Mouse (Mus musculus): ENCODE results near the gene Grip1. TPM values are rescaled to one million over a fixed set of nuclear protein-coding genes. Genes with fewer than 3 reads are reported as not detected.

The Grip1 gene
- polyA plus RNA-seq, 1 experiment from 2014 or later, result 0.55 TPM

- no peak for ATAC-seq (ENCODE audit: low read depth)
- no peaks in the 10 kb centered on the region for H3K36me3 ChIP-seq (ENCODE audit: control insufficient read depth, insufficient read depth)
- H3K4me2 ChIP-seq (ENCODE audit: low read depth, low read length), result no peak overlapping the region
- no peaks in the 10 kb centered on the region for H3K27me3 ChIP-seq (ENCODE audit: control insufficient read depth, insufficient read depth, low read depth, low read length)
- WGBS (ENCODE audit: insufficient replicate concordance), result 52% methylated on average over 7 of the region's 7 CpGs
- no peak overlapping the region for H3K4me3 ChIP-seq (ENCODE audit: low read depth, low read length)
- no peak overlapping the region for H3K27ac ChIP-seq (ENCODE audit: low read length)
- H3K9ac ChIP-seq (ENCODE audit: low read depth, low read length), result no peak overlapping the region
- no peaks in the 10 kb centered on the region for H3K9me3 ChIP-seq (replicated peaks; ENCODE audit: control insufficient read depth, low read length)
- H3K4me1 ChIP-seq (ENCODE audit: control insufficient read depth, low read depth, low read length), result no peaks in the 10 kb centered on the region
These were observed 25.5 kb upstream of the Grip1 start for GRCm38 (mm10) chr10:119428106-119428505.

DNA sequence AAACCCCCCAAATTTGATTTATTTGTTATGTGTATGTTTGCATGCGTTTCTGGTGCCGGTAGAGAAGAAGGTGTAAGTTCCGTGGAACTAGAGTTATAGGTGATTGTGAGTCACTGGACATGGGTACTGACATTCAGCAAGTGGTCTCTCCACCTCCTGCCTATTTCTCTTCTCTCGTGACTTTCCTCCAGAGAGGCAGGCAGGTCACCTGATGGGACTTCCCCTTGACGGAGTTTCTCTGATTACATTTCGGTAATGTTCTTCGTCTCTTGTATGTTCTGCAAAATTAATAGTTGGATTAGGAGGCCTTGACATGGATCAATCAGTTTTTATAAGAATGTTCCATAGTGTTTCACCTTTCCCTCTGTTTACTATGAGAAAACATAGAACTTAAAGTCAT, 23.4 kb upstream of the Grip1 start:
- Histone ChIP-seq H3K9me3 (replicated peaks; ENCODE audit: control insufficient read depth, low read length) (no peaks in the 10 kb centered on the region), H3K27ac (ENCODE audit: low read length) (no peak overlapping the region), H3K4me2 (ENCODE audit: low read depth, low read length) (no peak overlapping the region), H3K9ac (ENCODE audit: low read depth, low read length) (no peak overlapping the region), H3K36me3 (ENCODE audit: control insufficient read depth, insufficient read depth) (no peaks in the 10 kb centered on the region), H3K4me1 (ENCODE audit: control insufficient read depth, low read depth, low read length) (no peaks in the 10 kb centered on the region), H3K4me3 (ENCODE audit: low read depth, low read length) (no peak overlapping the region), H3K27me3 (ENCODE audit: control insufficient read depth, insufficient read depth, low read depth, low read length) (no peaks in the 10 kb centered on the region)
- ATAC-seq (ENCODE audit: low read depth), result no peak
- 68% methylated on average over 7 of the region's 7 CpGs for WGBS (ENCODE audit: insufficient replicate concordance)

GRCm38 (mm10) chr10:119431801-119432200, 21.8 kb upstream of the Grip1 start:
- Histone ChIP-seq H3K4me1 (ENCODE audit: control insufficient read depth, low read depth, low read length) (no peaks in the 10 kb centered on the region), H3K36me3 (ENCODE audit: control insufficient read depth, insufficient read depth) (no peaks in the 10 kb centered on the region), H3K4me2 (ENCODE audit: low read depth, low read length) (no peak overlapping the region), H3K9ac (ENCODE audit: low read depth, low read length) (no peak overlapping the region), H3K9me3 (replicated peaks; ENCODE audit: control insufficient read depth, low read length) (no peaks in the 10 kb centered on the region), H3K27ac (ENCODE audit: low read length) (no peak overlapping the region), H3K27me3 (ENCODE audit: control insufficient read depth, insufficient read depth, low read depth, low read length) (no peaks in the 10 kb centered on the region), H3K4me3 (ENCODE audit: low read depth, low read length) (no peak overlapping the region)
- no peak for ATAC-seq (ENCODE audit: low read depth)
- 58% methylated on average over 6 of the region's 6 CpGs for WGBS (ENCODE audit: insufficient replicate concordance)

DNA sequence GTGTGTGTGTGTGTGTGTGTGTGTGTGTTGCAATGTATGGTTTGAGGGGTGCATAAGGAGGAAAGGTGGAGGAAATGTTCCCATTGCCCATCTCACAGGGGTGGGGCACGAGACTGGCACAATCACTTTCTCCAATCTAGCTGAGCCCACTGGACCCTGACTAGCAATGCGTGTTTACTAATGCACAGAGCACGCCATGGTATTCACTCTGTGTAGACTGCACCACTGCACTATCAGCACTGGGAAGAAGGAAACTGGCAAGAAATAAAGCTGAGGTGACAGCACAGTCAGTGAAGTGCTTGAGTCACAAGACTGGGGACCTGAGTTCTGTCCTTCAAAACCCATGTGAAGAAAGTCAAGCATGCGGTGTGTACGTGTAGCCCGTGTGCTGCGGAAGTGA, 17.8 kb upstream of the Grip1 start:
- Histone ChIP-seq H3K9ac (ENCODE audit: low read depth, low read length) (no peak overlapping the region), H3K27ac (ENCODE audit: low read length) (no peak overlapping the region), H3K27me3 (ENCODE audit: control insufficient read depth, insufficient read depth, low read depth, low read length) (no peaks in the 10 kb centered on the region), H3K4me3 (ENCODE audit: low read depth, low read length) (no peak overlapping the region), H3K36me3 (ENCODE audit: control insufficient read depth, insufficient read depth) (no peaks in the 10 kb centered on the region), H3K9me3 (replicated peaks; ENCODE audit: control insufficient read depth, low read length) (no peaks in the 10 kb centered on the region), H3K4me1 (ENCODE audit: control insufficient read depth, low read depth, low read length) (no peaks in the 10 kb centered on the region), H3K4me2 (ENCODE audit: low read depth, low read length) (no peak overlapping the region)
- WGBS (ENCODE audit: insufficient replicate concordance), result 76% methylated on average over 7 of the region's 7 CpGs
- ATAC-seq (ENCODE audit: low read depth), result no peak

- Histone ChIP-seq H3K27me3 (ENCODE audit: control insufficient read depth, insufficient read depth, low read depth, low read length) (no peaks in the 10 kb centered on the region), H3K9me3 (replicated peaks; ENCODE audit: control insufficient read depth, low read length) (no peaks in the 10 kb centered on the region), H3K4me2 (ENCODE audit: low read depth, low read length) (no peak overlapping the region), H3K4me1 (ENCODE audit: control insufficient read depth, low read depth, low read length) (no peaks in the 10 kb centered on the region), H3K36me3 (ENCODE audit: control insufficient read depth, insufficient read depth) (no peaks in the 10 kb centered on the region), H3K27ac (ENCODE audit: low read length) (no peak overlapping the region), H3K9ac (ENCODE audit: low read depth, low read length) (no peak overlapping the region), H3K4me3 (ENCODE audit: low read depth, low read length) (no peak overlapping the region)
- ATAC-seq (ENCODE audit: low read depth), result no peak
- WGBS (ENCODE audit: insufficient replicate concordance), result 52% methylated on average over 3 of the region's 3 CpGs
These were observed 16.3 kb upstream of the Grip1 start for GRCm38 (mm10) chr10:119437319-119437718.

- no peak overlapping the region for H3K9ac ChIP-seq (ENCODE audit: low read depth, low read length)
- H3K36me3 ChIP-seq (ENCODE audit: control insufficient read depth, insufficient read depth), result no peaks in the 10 kb centered on the region
- no peak overlapping the region for H3K4me3 ChIP-seq (ENCODE audit: low read depth, low read length)
- no peak overlapping the region for H3K4me2 ChIP-seq (ENCODE audit: low read depth, low read length)
- no peaks in the 10 kb centered on the region for H3K9me3 ChIP-seq (replicated peaks; ENCODE audit: control insufficient read depth, low read length)
- WGBS (ENCODE audit: insufficient replicate concordance), result 51% methylated on average over 6 of the region's 6 CpGs
- H3K4me1 ChIP-seq (ENCODE audit: control insufficient read depth, low read depth, low read length), result no peaks in the 10 kb centered on the region
- no peak overlapping the region for H3K27ac ChIP-seq (ENCODE audit: low read length)
- no peaks in the 10 kb centered on the region for H3K27me3 ChIP-seq (ENCODE audit: control insufficient read depth, insufficient read depth, low read depth, low read length)
- ATAC-seq (ENCODE audit: low read depth), result no peak
These were observed 11.9 kb upstream of the Grip1 start for GRCm38 (mm10) chr10:119441743-119442142.

GRCm38 (mm10) chr10:119447392-119447914, 6.2 kb upstream of the Grip1 start:
- no peak overlapping the region for H3K27ac ChIP-seq (ENCODE audit: low read length)
- H3K9ac ChIP-seq (ENCODE audit: low read depth, low read length), result no peak overlapping the region
- 61% methylated on average over 14 of the region's 14 CpGs for WGBS (ENCODE audit: insufficient replicate concordance)
- no peaks in the 10 kb centered on the region; the same call in 1 of the 2 replicates for H3K4me1 ChIP-seq (ENCODE audit: control insufficient read depth, low read depth, low read length)
- no peak overlapping the region for H3K4me3 ChIP-seq (ENCODE audit: low read depth, low read length)
- 0 out of 2 replicates have a peak overlapping the region, but pooled peaks have one; percentile 1 for H3K4me2 ChIP-seq (ENCODE audit: low read depth, low read length)
- no peaks in the 10 kb centered on the region for H3K27me3 ChIP-seq (ENCODE audit: control insufficient read depth, insufficient read depth, low read depth, low read length)
- ATAC-seq (ENCODE audit: low read depth), result peak; percentile 70
- H3K9me3 ChIP-seq (replicated peaks; ENCODE audit: control insufficient read depth, low read length), result no peaks in the 10 kb centered on the region
- H3K36me3 ChIP-seq (ENCODE audit: control insufficient read depth, insufficient read depth), result no peaks in the 10 kb centered on the region

DNA sequence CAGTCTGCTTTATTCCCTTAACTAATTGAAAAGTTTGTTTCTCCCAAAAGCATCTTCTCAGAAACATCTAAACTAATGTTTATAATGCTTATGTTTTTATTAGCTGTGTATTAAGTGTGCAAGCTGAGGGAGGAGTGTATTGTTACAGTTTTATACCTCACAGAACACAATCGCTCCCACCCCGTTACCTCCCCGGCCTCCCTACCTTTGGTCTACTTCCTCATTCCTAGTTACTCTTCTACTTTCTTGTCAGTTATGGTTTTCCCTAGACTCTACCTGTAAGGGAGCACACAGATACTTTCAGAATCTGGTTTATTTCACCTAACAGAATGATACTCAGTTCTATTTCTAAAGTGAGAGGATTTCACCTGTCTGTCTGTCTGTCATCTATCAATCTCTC, 5.7 kb upstream of the Grip1 start:
- Histone ChIP-seq H3K27me3 (ENCODE audit: control insufficient read depth, insufficient read depth, low read depth, low read length) (peaks cover 4% of the 10 kb centered on the region), H3K4me3 (ENCODE audit: low read depth, low read length) (no peak overlapping the region), H3K4me2 (ENCODE audit: low read depth, low read length) (0 out of 2 replicates have a peak overlapping the region, but pooled peaks have one; percentile 1), H3K36me3 (ENCODE audit: control insufficient read depth, insufficient read depth) (no peaks in the 10 kb centered on the region), H3K9ac (ENCODE audit: low read depth, low read length) (no peak overlapping the region), H3K4me1 (ENCODE audit: control insufficient read depth, low read depth, low read length) (no peaks in the 10 kb centered on the region; the same call in 1 of the 2 replicates), H3K9me3 (replicated peaks; ENCODE audit: control insufficient read depth, low read length) (no peaks in the 10 kb centered on the region), H3K27ac (ENCODE audit: low read length) (no peak overlapping the region)
- WGBS (ENCODE audit: insufficient replicate concordance), result 55% methylated on average over 3 of the region's 3 CpGs
- no peak for ATAC-seq (ENCODE audit: low read depth)

GRCm38 (mm10) chr10:119452698-119453097, 932 bp upstream of the Grip1 start:
- H3K4me1 ChIP-seq (ENCODE audit: control insufficient read depth, low read depth, low read length), result no peaks in the 10 kb centered on the region

More at GRCm38 (mm10) chr10:119452698-119453097, 932 bp upstream of the Grip1 start:
- H3K27me3 ChIP-seq (ENCODE audit: control insufficient read depth, insufficient read depth, low read depth, low read length), result peaks cover 30% of the 10 kb centered on the region
- no peaks in the 10 kb centered on the region for H3K9me3 ChIP-seq (replicated peaks; ENCODE audit: control insufficient read depth, low read length)
- no peak for ATAC-seq (ENCODE audit: low read depth)
- no peak overlapping the region for H3K27ac ChIP-seq (ENCODE audit: low read length)
- no peak overlapping the region for H3K9ac ChIP-seq (ENCODE audit: low read depth, low read length)
- H3K36me3 ChIP-seq (ENCODE audit: control insufficient read depth, insufficient read depth), result no peaks in the 10 kb centered on the region
- 15% methylated on average over 5 of the region's 5 CpGs for WGBS (ENCODE audit: insufficient replicate concordance)
- H3K4me2 ChIP-seq (ENCODE audit: low read depth, low read length), result no peak overlapping the region
- no peak overlapping the region for H3K4me3 ChIP-seq (ENCODE audit: low read depth, low read length)

All from liver, embryonic 16.5 days (tissue).